Mouse (Mus musculus) midbrain, embryonic 11.5 days (tissue): ENCODE data around the gene Nudt21. TPM values are rescaled to one million over a fixed set of nuclear protein-coding genes. Genes with fewer than 3 reads are reported as not detected.

ENCODE experiments used
- ATAC-seq: fragments of 200-750 bp; cut with Nextera tagmentation; 2 replicates; pipeline ENCODE4 v1.8.0; 2017; ENCODE audit warnings: moderate TSS enrichment, moderate library complexity; ENCODE audit not compliant: low FRiP score
- DNase-seq: peaks from one replicate; pipeline ENCODE4 v3.0.0; 2015; ENCODE audit warnings: low spot score; ENCODE audit errors: missing footprints
- H3K27ac ChIP-seq: fragments of 300-500 bp; sonication (generic); 2 replicates; pipeline ENCODE4 v1.5.1; 2014; ENCODE audit warnings: low read depth, low read length
- H3K27me3 ChIP-seq: fragments of 300-500 bp; sonication (generic); 2 replicates; pipeline ENCODE4 v1.6.1; 2014; ENCODE audit warnings: mild to moderate bottlenecking, low read length, moderate library complexity, mixed read lengths; ENCODE audit not compliant: control insufficient read depth, insufficient read depth
- H3K36me3 ChIP-seq: fragments of 300-500 bp; sonication (generic); 2 replicates; pipeline ENCODE4 v1.6.1; 2014; ENCODE audit warnings: mild to moderate bottlenecking, low read length, moderate library complexity, mixed read lengths; ENCODE audit not compliant: control insufficient read depth, insufficient read depth
- H3K4me1 ChIP-seq: fragments of 300-500 bp; sonication (generic); 2 replicates; pipeline ENCODE4 v1.6.1; 2014; ENCODE audit warnings: low read length; ENCODE audit not compliant: control insufficient read depth, insufficient read depth
- H3K4me2 ChIP-seq: fragments of 300-500 bp; sonication (generic); 2 replicates; pipeline ENCODE4 v1.6.1; 2014; ENCODE audit warnings: mild to moderate bottlenecking, moderate library complexity
- H3K4me3 ChIP-seq: fragments of 300-500 bp; sonication (generic); 2 replicates; pipeline ENCODE4 v1.5.1; 2014; ENCODE audit warnings: low read depth, low read length
- H3K9ac ChIP-seq: fragments of 300-500 bp; sonication (generic); 2 replicates; pipeline ENCODE4 v1.6.1; 2014; ENCODE audit warnings: low read length
- H3K9me3 ChIP-seq: fragments of 300-500 bp; sonication (generic); 2 replicates; pipeline ENCODE4 v1.6.1; 2016; ENCODE audit warnings: low read length; ENCODE audit not compliant: control insufficient read depth
- WGBS: fragments of 180-500 bp; shearing (Covaris S2); extraction: QIAGEN DNeasy Blood & Tissue Kit; methylation state at CpG from one replicate; pipeline ENCODE4 v1.1.7; 2014; 5-methylcytosine and 5-hydroxymethylcytosine counted together
- polyA plus RNA-seq: library from polyadenylated mRNA; unstranded; fragments of >200 nt; fragmentation: Nextera tagmentation; extraction: Ambion mirVana; gene quantifications from 2 replicates; pipeline ENCODE4 v1.2.1, GENCODE M21; 2014

The Nudt21 gene
- polyA plus RNA-seq, 1 experiment from 2014 or later, result 200 TPM

DNA sequence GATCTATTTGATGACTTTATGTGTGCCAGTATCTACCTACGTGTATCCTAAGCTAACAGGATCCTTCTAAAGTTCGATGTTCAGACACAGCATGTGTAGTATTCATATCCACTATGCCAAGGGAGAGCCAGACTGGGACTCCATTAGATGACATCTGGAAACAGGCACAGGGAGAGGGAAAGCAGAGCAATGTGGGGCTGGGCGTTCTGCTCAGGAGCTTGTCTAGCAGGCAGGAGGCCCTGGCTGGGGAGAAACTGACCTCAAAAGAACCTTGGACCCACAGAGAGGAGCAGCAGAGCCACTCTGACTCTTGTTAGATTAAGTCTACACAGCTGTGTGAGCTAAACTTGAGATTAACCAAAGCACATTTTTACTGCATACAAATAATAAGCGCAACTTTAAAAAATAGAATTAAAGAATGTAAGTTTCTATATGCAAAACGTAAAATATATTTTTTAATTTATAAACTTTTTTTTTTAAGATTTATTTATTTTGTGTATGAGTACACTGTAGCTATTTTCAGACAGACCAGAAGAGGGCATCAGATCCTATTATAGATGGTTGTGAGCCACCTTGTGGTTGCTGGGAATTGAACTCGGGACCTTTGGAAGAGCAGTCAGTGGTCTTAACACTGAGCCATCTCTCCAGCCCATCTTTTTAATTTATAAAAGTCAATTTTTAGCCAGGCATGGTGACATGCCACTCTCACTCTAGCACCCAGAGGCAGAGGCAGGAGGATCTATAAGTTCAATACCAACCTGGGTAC is 60.2 kb downstream of the Nudt21 start:
- no peak for ATAC-seq
- 91% methylated on average over 6 of the region's 6 CpGs for WGBS
- Histone ChIP-seq H3K27me3 (no peaks in the 10 kb centered on the region), H3K4me2 (no peak overlapping the region), H3K4me1 (no peaks in the 10 kb centered on the region), H3K9me3 (no peaks in the 10 kb centered on the region), H3K27ac (no peak overlapping the region), H3K4me3 (no peak overlapping the region), H3K36me3 (peaks cover 33% of the 10 kb centered on the region), H3K9ac (no peak overlapping the region)
- DNase-seq, result no peak

DNA sequence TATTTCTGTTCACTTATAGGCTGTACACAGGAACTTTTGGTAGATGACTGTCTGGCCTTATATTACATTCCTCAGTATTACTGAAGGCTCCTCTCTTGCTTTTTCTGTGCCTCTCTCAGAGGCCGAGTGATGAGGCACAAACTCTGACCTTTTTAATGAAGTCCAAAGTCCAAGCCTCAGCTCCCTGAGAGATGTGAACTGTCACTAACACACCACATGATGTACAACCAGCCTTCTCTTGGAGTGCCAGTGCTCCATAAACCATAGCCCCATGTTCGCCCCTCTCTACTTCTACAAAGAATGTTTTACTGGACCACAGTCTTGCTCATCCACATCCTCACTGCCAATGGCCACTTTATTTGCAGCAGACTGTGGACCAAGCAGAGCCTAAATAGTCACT is 61.5 kb downstream of the Nudt21 start:
- H3K27me3 ChIP-seq, result no peaks in the 10 kb centered on the region
- H3K27ac ChIP-seq, result no peak overlapping the region
- ATAC-seq (no peak), DNase-seq (no peak)
- 91% methylated on average over 2 of the region's 2 CpGs for WGBS
- no peak overlapping the region for H3K4me3 ChIP-seq
- H3K9ac ChIP-seq, result no peak overlapping the region
- H3K9me3 ChIP-seq, result no peaks in the 10 kb centered on the region
- H3K4me2 ChIP-seq, result no peak overlapping the region
- no peaks in the 10 kb centered on the region for H3K4me1 ChIP-seq
- H3K36me3 ChIP-seq, result peaks cover 29% of the 10 kb centered on the region

DNA sequence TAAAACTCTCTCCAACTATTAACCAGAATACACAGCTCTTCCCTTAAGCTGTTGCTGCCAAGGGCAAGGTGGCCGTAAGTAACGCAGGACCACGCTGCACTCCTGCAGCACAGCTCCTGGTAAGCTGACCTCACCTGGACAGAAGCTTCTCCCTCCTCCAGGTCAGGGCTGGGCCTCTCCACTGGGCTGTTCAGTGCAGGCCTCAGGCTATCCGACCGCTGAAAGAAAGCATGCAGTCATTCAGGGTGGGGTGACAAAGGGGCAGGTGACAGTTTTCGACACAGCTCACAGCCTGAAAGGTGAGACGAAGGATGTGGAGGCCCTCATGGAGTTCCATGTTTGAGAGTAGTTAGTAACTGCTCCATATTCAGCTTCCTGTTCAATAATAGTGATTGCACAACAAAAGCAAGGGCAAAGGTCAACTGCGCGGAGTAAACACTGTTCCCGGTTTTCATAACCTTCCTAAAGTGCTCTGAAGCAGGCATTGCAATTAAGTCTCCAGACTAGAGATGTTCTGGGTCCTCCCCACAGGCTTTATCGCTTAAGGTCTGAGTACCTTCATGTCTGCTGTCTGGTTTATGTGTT is 62.1 kb downstream of the Nudt21 start:
- no peak overlapping the region for H3K4me3 ChIP-seq
- DNase-seq (no peak), ATAC-seq (no peak)
- H3K9me3 ChIP-seq, result no peaks in the 10 kb centered on the region
- H3K27ac ChIP-seq, result no peak overlapping the region
- no peak overlapping the region for H3K9ac ChIP-seq
- no peak overlapping the region for H3K4me2 ChIP-seq
- no peaks in the 10 kb centered on the region for H3K4me1 ChIP-seq
- no peaks in the 10 kb centered on the region for H3K27me3 ChIP-seq
- peaks cover 27% of the 10 kb centered on the region for H3K36me3 ChIP-seq
- 87% methylated on average over 11 of the region's 11 CpGs for WGBS

DNA sequence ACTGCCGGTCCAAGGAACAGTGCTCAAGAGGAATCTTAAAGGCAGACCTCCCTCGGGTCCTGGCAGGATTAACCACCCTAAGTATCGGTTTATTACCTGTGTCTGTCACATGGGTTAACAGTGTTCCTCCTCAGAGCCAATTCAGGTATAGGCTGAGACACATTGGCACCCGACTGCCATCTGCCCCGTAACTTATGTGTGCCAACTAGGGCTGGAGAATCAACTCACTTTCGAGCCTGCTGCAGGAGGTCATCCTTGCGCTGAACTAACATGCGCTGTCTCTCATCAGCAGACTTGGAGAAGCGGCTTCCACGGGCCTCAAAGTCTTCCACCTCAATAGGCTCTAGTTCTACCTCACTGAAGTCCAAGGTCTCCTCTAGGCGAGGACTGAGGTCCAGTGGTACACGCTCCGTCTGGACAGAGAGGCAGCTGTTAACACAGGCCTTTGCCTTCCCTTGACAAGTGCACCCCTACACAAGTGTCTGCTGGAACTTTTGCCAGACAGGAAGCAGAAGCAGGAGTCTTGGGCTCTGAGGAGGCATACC is 62.9 kb downstream of the Nudt21 start:
- DNase-seq (no peak), ATAC-seq (no peak)
- WGBS, result 95% methylated on average over 13 of the region's 13 CpGs
- H3K9ac ChIP-seq, result no peak overlapping the region
- no peaks in the 10 kb centered on the region for H3K4me1 ChIP-seq
- no peaks in the 10 kb centered on the region for H3K27me3 ChIP-seq
- no peak overlapping the region for H3K27ac ChIP-seq
- no peak overlapping the region for H3K4me3 ChIP-seq
- H3K9me3 ChIP-seq, result no peaks in the 10 kb centered on the region
- H3K36me3 ChIP-seq, result peaks cover 27% of the 10 kb centered on the region
- H3K4me2 ChIP-seq, result no peak overlapping the region

DNA sequence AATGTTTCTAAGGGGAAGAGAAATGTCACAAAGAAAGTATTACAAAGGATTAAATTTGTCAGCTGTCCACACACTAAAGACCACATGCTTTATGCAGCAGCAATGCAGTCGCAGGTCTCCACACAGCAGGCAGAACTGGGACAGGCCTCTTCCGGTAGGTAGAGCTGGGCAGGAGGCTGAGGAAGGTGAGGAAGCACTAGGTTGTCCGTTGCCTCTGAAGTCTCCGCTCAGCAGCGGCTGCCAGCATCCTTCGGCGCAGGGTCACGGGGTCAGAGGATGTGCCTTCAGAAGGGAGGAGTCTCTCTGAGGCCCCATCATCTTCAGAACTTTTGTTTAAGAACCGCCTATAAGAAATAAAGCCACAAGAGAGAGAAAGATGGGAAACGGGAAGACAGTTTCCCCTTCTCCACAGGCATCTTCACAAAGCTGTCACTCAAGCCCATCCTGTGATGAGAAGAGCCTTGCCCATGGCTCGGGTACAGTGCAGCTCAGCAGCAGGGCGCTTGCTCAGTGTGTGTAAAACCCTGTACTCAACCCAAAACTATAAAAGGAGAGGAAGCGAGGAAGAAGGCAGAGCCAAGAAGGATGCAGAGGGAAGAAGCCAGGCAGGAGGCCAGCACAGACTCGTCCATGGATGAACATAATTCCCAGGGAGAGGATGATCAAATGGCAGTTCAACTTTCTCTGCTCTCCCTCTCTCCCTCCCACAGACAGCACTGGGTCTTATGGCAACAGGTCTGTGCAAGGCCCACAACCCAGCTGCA is 63.7 kb downstream of the Nudt21 start:
- Histone ChIP-seq H3K27ac (no peak overlapping the region), H3K4me3 (no peak overlapping the region), H3K9ac (no peak overlapping the region), H3K4me2 (no peak overlapping the region), H3K27me3 (no peaks in the 10 kb centered on the region), H3K36me3 (peaks cover 23% of the 10 kb centered on the region), H3K9me3 (no peaks in the 10 kb centered on the region), H3K4me1 (no peaks in the 10 kb centered on the region)
- no peak for ATAC-seq
- 87% methylated on average over 14 of the region's 14 CpGs for WGBS
- DNase-seq, result peak; percentile 60

DNA sequence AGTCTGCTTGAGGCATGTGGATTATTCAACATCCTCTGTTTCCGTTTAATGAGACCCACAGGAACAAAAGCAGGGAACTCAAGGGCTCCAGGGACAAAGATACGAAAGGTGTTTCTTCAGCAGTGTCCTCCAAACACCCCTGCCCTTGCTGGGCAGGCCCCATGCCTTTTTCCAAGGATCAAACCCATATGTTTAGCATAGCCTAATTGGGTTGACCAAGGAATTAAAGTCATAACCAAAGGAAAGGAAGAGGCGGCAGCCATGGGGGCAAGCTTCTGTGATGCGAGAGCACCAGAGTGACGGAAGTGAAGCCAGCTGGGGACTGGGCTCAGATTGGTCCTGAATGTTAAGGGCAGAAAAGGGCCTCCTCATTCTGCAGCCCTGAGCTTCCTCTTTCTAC is 64.6 kb downstream of the Nudt21 start:
- Histone ChIP-seq H3K4me1 (no peaks in the 10 kb centered on the region), H3K4me3 (no peak overlapping the region), H3K27me3 (no peaks in the 10 kb centered on the region), H3K9me3 (no peaks in the 10 kb centered on the region), H3K4me2 (no peak overlapping the region), H3K36me3 (peaks cover 23% of the 10 kb centered on the region), H3K27ac (no peak overlapping the region), H3K9ac (no peak overlapping the region)
- peak; percentile 12 for DNase-seq
- WGBS, result 90% methylated on average over 5 of the region's 5 CpGs
- no peak for ATAC-seq

DNA sequence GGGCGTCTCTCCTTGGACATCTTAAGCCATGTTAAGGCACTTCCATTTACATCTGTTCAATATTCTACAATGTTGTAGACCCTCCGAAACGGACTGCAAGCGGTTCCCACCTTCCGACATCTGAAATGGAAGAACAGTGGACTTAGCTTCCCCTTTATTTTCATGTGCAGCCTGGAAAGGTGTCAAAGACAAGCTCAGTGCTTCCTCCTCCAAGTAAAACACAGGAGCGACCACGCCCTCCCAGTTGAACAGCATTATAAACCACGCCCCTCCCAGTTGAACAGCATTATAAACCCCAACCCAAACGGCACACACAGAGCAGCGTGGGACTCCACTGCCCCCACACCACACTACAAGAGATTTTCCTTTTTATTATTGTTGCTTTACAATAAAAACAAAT is 65.4 kb downstream of the Nudt21 start:
- Histone ChIP-seq H3K4me2 (no peak overlapping the region), H3K4me3 (no peak overlapping the region), H3K9ac (no peak overlapping the region), H3K36me3 (peaks cover 18% of the 10 kb centered on the region), H3K27ac (no peak overlapping the region), H3K9me3 (no peaks in the 10 kb centered on the region), H3K27me3 (no peaks in the 10 kb centered on the region), H3K4me1 (no peaks in the 10 kb centered on the region)
- WGBS, result 91% methylated on average over 10 of the region's 10 CpGs
- DNase-seq (peak; percentile 21), ATAC-seq (no peak)

DNA sequence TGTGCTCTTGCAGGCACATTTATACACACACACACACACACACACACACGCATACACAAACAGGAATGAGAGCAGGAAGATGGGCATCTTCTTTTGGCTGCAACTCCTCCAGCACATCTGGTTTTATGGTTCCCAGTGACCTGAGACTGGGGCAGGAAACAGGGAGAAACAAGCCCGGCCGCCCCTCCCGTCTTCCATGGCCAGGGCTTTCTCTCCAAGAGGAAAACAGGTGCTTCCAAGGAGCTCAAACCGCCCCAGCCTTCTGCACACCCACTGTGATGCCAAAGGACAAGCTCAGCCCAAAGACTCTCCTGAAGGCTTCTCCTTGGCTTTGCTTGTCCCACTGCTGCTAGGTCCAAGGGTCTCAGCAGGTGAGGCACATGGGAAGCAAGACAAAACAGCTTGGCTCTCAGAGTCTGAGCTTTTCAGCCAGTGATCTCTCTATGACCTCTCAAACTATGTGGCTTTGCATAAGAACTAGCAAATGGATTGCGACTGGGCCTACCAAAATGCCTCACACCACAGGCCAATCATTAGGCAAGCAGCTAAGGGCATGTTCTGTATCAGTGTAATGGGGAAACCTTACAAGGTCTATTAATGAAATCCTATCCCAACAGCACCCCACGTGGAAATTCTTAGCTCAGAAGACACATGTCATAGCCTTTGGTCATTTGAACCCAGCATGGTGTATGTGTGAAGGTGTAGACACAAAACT is 67.0 kb downstream of the Nudt21 start:
- H3K27ac ChIP-seq, result no peak overlapping the region
- DNase-seq (peak; percentile 72), ATAC-seq (no peak)
- 76% methylated on average over 7 of the region's 7 CpGs for WGBS
- H3K9ac ChIP-seq, result no peak overlapping the region
- peaks cover 12% of the 10 kb centered on the region for H3K36me3 ChIP-seq
- no peak overlapping the region for H3K4me2 ChIP-seq
- H3K27me3 ChIP-seq, result no peaks in the 10 kb centered on the region
- no peaks in the 10 kb centered on the region for H3K9me3 ChIP-seq
- H3K4me3 ChIP-seq, result no peak overlapping the region
- no peaks in the 10 kb centered on the region for H3K4me1 ChIP-seq
